Mouse (Mus musculus) C2C12 (cell line): ENCODE measurements around the gene Ugt1a5.

Experiments used
- CEBPB ChIP-seq: IDR thresholded peaks from one replicate; pipeline ENCODE4 v1.6.1; 2011; ENCODE audit warnings: low read depth, mild to moderate bottlenecking, control low read depth, moderate library complexity
- CTCF ChIP-seq: IDR thresholded peaks from one replicate; pipeline ENCODE4 v1.5.1; 2011; ENCODE audit not compliant: control insufficient read depth, insufficient read depth, insufficient read length
- MYOD1 ChIP-seq: IDR thresholded peaks from one replicate; pipeline ENCODE4 v1.6.1; 2011; ENCODE audit warnings: low read depth; ENCODE audit not compliant: control insufficient read depth, insufficient read length
- MYOG ChIP-seq: IDR thresholded peaks from one replicate; pipeline ENCODE4 v1.6.1; 2011; ENCODE audit not compliant: control insufficient read depth, insufficient read length; ENCODE audit errors: extremely low read depth
- USF1 ChIP-seq: IDR thresholded peaks from one replicate; pipeline ENCODE4 v1.6.1; 2011; ENCODE audit warnings: low read depth, mild to moderate bottlenecking, control low read depth, moderate library complexity

DNA sequence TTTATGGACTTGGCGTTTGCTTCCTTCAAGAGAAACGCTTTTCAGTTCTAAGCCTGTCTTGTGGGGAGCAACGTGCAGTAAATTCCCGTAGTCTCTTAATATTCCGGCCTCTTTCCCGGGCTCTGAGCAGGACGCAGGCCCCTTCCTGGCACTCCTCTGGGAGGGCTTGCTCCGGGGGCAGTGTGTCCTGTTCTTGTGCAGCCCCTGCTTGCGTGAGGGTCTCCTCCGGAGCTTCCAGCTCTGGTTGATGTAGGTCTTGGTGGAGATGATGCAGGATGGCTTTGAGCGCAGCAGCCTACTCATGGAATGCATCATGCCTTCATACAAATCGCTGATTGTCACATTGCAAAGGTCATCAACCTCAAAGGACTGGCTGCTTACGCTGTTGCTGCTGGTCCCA lies 100.3 kb downstream of the Ugt1a5 start:
- TF ChIP-seq CTCF (no peak), USF1 (no peak), MYOG (no peak), CEBPB (no peak), MYOD1 (no peak)
